32 mouse cellular contexts compared by ENCODE assay signal in genomic region chr1:39670211-39670935, GRCm38 (mm10). TPM values are rescaled to one million over a fixed set of nuclear protein-coding genes. Genes with fewer than 3 reads are reported as not detected.
DNase-seq lines count a peak whose midpoint lies in the region; ATAC-seq lines count a peak whose summit lies in the region.
"Had no signal": no experiment of that assay in that cellular context is flagged by ENCODE, and none has a peak within 500 bp of the region (broad histone marks: within the 10 kb centered on the region; RNA-seq: fewer than 3 reads in every experiment).

No protein-coding gene starts in this region.

- H3K4me3 ChIP-seq in erythroblast, embryonic 14.5 days (replicated peaks), result peak overlapping the region; percentile 63
- H3K4me3 ChIP-seq in intestine, embryonic 15.5 days (replicated peaks), result no peak overlapping the region
- no peak overlapping the region for H3K4me3 ChIP-seq in forebrain, embryonic 13.5 days
- H3K4me3 ChIP-seq: embryonic facial prominence, embryonic 13.5 days; forebrain, embryonic 12.5 days; heart, embryonic 13.5 days; limb, embryonic 10.5 days; limb, embryonic 15.5 days; liver, embryonic 13.5 days; midbrain, embryonic 12.5 days; stomach, embryonic 15.5 days had no signal

- no peaks in the 10 kb centered on the region for H3K27me3 ChIP-seq in erythroblast, embryonic 14.5 days (ENCODE audit: control insufficient read depth)
- H3K27me3 ChIP-seq in intestine, embryonic 15.5 days (replicated peaks), result no peaks in the 10 kb centered on the region
- 0 out of 2 replicates have a peak, but pooled peaks cover 13% of the 10 kb centered on the region for H3K27me3 ChIP-seq in forebrain, embryonic 13.5 days
- H3K27me3 ChIP-seq: embryonic facial prominence, embryonic 13.5 days; heart, embryonic 13.5 days; limb, embryonic 15.5 days; liver, embryonic 13.5 days; midbrain, embryonic 12.5 days; stomach, embryonic 15.5 days had no signal

- peaks cover 4% of the 10 kb centered on the region for H3K9me3 ChIP-seq in erythroblast, embryonic 14.5 days (ENCODE audit: control insufficient read depth, low read length)
- H3K9me3 ChIP-seq in intestine, embryonic 15.5 days, result no peaks in the 10 kb centered on the region
- H3K9me3 ChIP-seq in forebrain, embryonic 13.5 days (replicated peaks), result no peaks in the 10 kb centered on the region; the same call in 1 of the 2 replicates
- H3K9me3 ChIP-seq: embryonic facial prominence, embryonic 13.5 days; forebrain, embryonic 12.5 days; limb, embryonic 10.5 days; limb, embryonic 15.5 days; liver, embryonic 13.5 days; midbrain, embryonic 12.5 days; stomach, embryonic 15.5 days had no signal

- 79% methylated on average over 17 of the region's 17 CpGs for WGBS in intestine, embryonic 15.5 days
- WGBS in forebrain, embryonic 13.5 days, result 91% methylated on average over 17 of the region's 17 CpGs

- H3K9ac ChIP-seq in intestine, embryonic 15.5 days, result no peak overlapping the region
- no peak overlapping the region for H3K9ac ChIP-seq in forebrain, embryonic 13.5 days
- H3K9ac ChIP-seq: embryonic facial prominence, embryonic 13.5 days; forebrain, embryonic 12.5 days; heart, embryonic 13.5 days; hindbrain, embryonic 14.5 days; limb, embryonic 15.5 days; liver, embryonic 13.5 days; midbrain, embryonic 12.5 days; stomach, embryonic 15.5 days had no signal

- DNase-seq in heart, postnatal 4 days, result peak; percentile 40
- DNase-seq in heart, postnatal 25 days (ENCODE audit: low spot score), result no peak
- no peak for DNase-seq in neural tube, embryonic 10.5 days (ENCODE audit: extremely low spot score, low spot score)
- DNase-seq: adrenal gland, adult 8-10 months; cerebellum, adult 11-12 months; cerebellum, postnatal 10 days; gastrocnemius, postnatal 10 days; kidney, adult 9 months; kidney, postnatal 10 days; liver, embryonic 13.5 days; lung, adult 18-20 months; retina, postnatal 1 day; right cerebral cortex, postnatal 14 days had no signal

- intact Hi-C loops in heart, postnatal 25 days (cut with DNase I), result no loop called here

- no peak for ATAC-seq in erythroblast, adult 5-6 weeks (replicated peaks; ENCODE audit: low FRiP score, poor library complexity, severe bottlenecking)
- ATAC-seq in intestine, embryonic 15.5 days, result peak; percentile 34; the same call in 1 of the 2 replicates
- no peak for ATAC-seq in forebrain, embryonic 13.5 days
- ATAC-seq: inflammation-experienced regulatory T-cells, adult 6 months; lung, postnatal 0 days had no signal

- no peak overlapping the region for H3K27ac ChIP-seq in intestine, embryonic 15.5 days
- H3K27ac ChIP-seq in forebrain, embryonic 13.5 days, result no peak overlapping the region
- H3K27ac ChIP-seq: embryonic facial prominence, embryonic 13.5 days; forebrain, embryonic 12.5 days; heart, embryonic 13.5 days; hindbrain, embryonic 14.5 days; limb, embryonic 10.5 days; limb, embryonic 15.5 days; liver, embryonic 13.5 days; midbrain, embryonic 12.5 days; stomach, embryonic 15.5 days had no signal

- no peak overlapping the region for H3K4me2 ChIP-seq in intestine, embryonic 15.5 days (replicated peaks)
- H3K4me2 ChIP-seq in forebrain, embryonic 13.5 days, result no peak overlapping the region
- H3K4me2 ChIP-seq: embryonic facial prominence, embryonic 13.5 days; forebrain, embryonic 12.5 days; heart, embryonic 13.5 days; hindbrain, embryonic 14.5 days; limb, embryonic 15.5 days; liver, embryonic 13.5 days; midbrain, embryonic 12.5 days; stomach, embryonic 15.5 days had no signal

- H3K36me3 ChIP-seq in erythroblast, embryonic 14.5 days (ENCODE audit: control insufficient read depth), result peaks cover 11% of the 10 kb centered on the region
- no peaks in the 10 kb centered on the region for H3K36me3 ChIP-seq in intestine, embryonic 15.5 days
- H3K36me3 ChIP-seq in forebrain, embryonic 13.5 days (ENCODE audit: poor library complexity, severe bottlenecking), result no peaks in the 10 kb centered on the region
- H3K36me3 ChIP-seq: embryonic facial prominence, embryonic 13.5 days; forebrain, embryonic 12.5 days; G1E; heart, embryonic 13.5 days; limb, embryonic 10.5 days; limb, embryonic 15.5 days; liver, embryonic 13.5 days; midbrain, embryonic 12.5 days; stomach, embryonic 15.5 days had no signal

- H3K4me1 ChIP-seq in erythroblast, embryonic 14.5 days (ENCODE audit: control insufficient read depth), result peaks cover 18% of the 10 kb centered on the region
- no peaks in the 10 kb centered on the region for H3K4me1 ChIP-seq in intestine, embryonic 15.5 days (replicated peaks)
- no peaks in the 10 kb centered on the region for H3K4me1 ChIP-seq in forebrain, embryonic 13.5 days
- H3K4me1 ChIP-seq: embryonic facial prominence, embryonic 13.5 days; forebrain, embryonic 12.5 days; limb, embryonic 15.5 days; liver, embryonic 13.5 days; midbrain, embryonic 12.5 days; stomach, embryonic 15.5 days had no signal

RNA-seq across cellular contexts. Expression of gene Creg2, which starts 19.1 kb away (rescaled TPM):
- polyA plus RNA-seq in erythroblast, embryonic 14.5 days (2012), result not detected in 2 replicates
- not detected in 2 replicates for total RNA-seq in erythroblast, adult 5-6 weeks (2015; ENCODE audit: low replicate concordance)
- total RNA-seq in erythroblast, adult 5-6 weeks (2017; ENCODE audit: low replicate concordance), result under 0.01 TPM in 1 of 2 replicates, not detected in the other
- total RNA-seq in heart, postnatal 4 days (2021), result not detected
- total RNA-seq in heart, postnatal 25 days (2021), result not detected
- 0.37 and 0.39 TPM in 2 replicates for polyA plus RNA-seq in intestine, embryonic 15.5 days (2015; fragmentation: Nextera tagmentation; extraction: Ambion mirVana)
- polyA plus RNA-seq in forebrain, embryonic 13.5 days (2015; fragmentation: Nextera tagmentation; extraction: Ambion mirVana), result 0.33 and 0.56 TPM in 2 replicates
- total RNA-seq: common myeloid progenitor, adult 5-6 weeks; hematopoietic stem cell, adult 5-6 weeks had no signal
- polyA plus RNA-seq: G1E; heart, embryonic 13.5 days had no signal

RNA-seq across cellular contexts. Expression of gene Rfx8, which starts 50.4 kb away (rescaled TPM):
- polyA plus RNA-seq in erythroblast, embryonic 14.5 days (2012), result 0.04 and 0.05 TPM in 2 replicates
- total RNA-seq in erythroblast, adult 5-6 weeks (2015; ENCODE audit: low replicate concordance), result not detected in 2 replicates
- total RNA-seq in erythroblast, adult 5-6 weeks (2017; ENCODE audit: low replicate concordance), result not detected in 2 replicates
- total RNA-seq in heart, postnatal 4 days (2021), result under 1 TPM; 0.57 to 0.72 TPM
- total RNA-seq in heart, postnatal 25 days (2021), result under 1 TPM; 0.34 to 0.36 TPM
- polyA plus RNA-seq in intestine, embryonic 15.5 days (2015; fragmentation: Nextera tagmentation; extraction: Ambion mirVana), result 0.13 and 0.20 TPM in 2 replicates
- 0.18 and 0.20 TPM in 2 replicates for polyA plus RNA-seq in forebrain, embryonic 13.5 days (2015; fragmentation: Nextera tagmentation; extraction: Ambion mirVana)
- total RNA-seq: left cerebral cortex, postnatal 10 days had no signal
- polyA plus RNA-seq: forebrain, embryonic 12.5 days; G1E; inflammation-experienced regulatory T-cells, adult 6 months; large intestine, adult 2 months had no signal
